Mouse (Mus musculus) stomach, embryonic 14.5 days (tissue): ENCODE results near the gene Snrpf. TPM values are rescaled to one million over a fixed set of nuclear protein-coding genes. Genes with fewer than 3 reads are reported as not detected.

Source experiments
- ATAC-seq: fragments of 200-750 bp; cut with Nextera tagmentation; 2 replicates; pipeline ENCODE4 v1.8.0; 2017; ENCODE audit warnings: low read depth, moderate TSS enrichment; ENCODE audit not compliant: insufficient number of reproducible peaks, insufficient read depth, low FRiP score
- H3K27ac ChIP-seq: fragments of 300-500 bp; sonication (generic); 2 replicates; pipeline ENCODE4 v1.5.1; 2014; ENCODE audit warnings: mild to moderate bottlenecking, low read length, moderate library complexity, mixed read lengths
- H3K27me3 ChIP-seq: fragments of 300-500 bp; sonication (generic); 2 replicates; pipeline ENCODE4 v1.6.1; 2014; ENCODE audit warnings: low read length, control low read depth, mixed read lengths; ENCODE audit not compliant: control insufficient read depth, insufficient read depth
- H3K36me3 ChIP-seq: fragments of 300-500 bp; sonication (generic); 2 replicates; pipeline ENCODE4 v1.6.1; 2014; ENCODE audit warnings: mild to moderate bottlenecking, control low read depth, low read length, moderate library complexity, mixed read lengths; ENCODE audit not compliant: control insufficient read depth, insufficient read depth
- H3K4me1 ChIP-seq: fragments of 300-500 bp; sonication (generic); 2 replicates; pipeline ENCODE4 v1.6.1; 2014; ENCODE audit warnings: low read length, control low read depth, mixed read lengths; ENCODE audit not compliant: control insufficient read depth, insufficient read depth
- H3K4me2 ChIP-seq: fragments of 300-500 bp; sonication (generic); replicated peaks from 2 replicates; pipeline ENCODE4 v1.6.1; 2014; ENCODE audit warnings: low read depth, low read length, control low read depth
- H3K4me3 ChIP-seq: fragments of 300-500 bp; sonication (generic); 2 replicates; pipeline ENCODE4 v1.5.1; 2014; ENCODE audit warnings: low read depth, low read length, control low read depth
- H3K9ac ChIP-seq: fragments of 300-500 bp; sonication (generic); replicated peaks from 2 replicates; pipeline ENCODE4 v1.6.1; 2014; ENCODE audit warnings: low read depth, mild to moderate bottlenecking, control low read depth, low read length, moderate library complexity, mixed read lengths
- H3K9me3 ChIP-seq: fragments of 300-500 bp; sonication (generic); 2 replicates; pipeline ENCODE4 v1.6.1; 2016; ENCODE audit warnings: low read depth, low read length, control low read depth; ENCODE audit not compliant: control insufficient read depth
- WGBS: fragments of 180-500 bp; shearing (Covaris S2); extraction: QIAGEN DNeasy Blood & Tissue Kit; methylation state at CpG from one replicate; pipeline ENCODE4 v1.1.7; 2014; 5-methylcytosine and 5-hydroxymethylcytosine counted together
- polyA plus RNA-seq: library from polyadenylated mRNA; unstranded; fragments of >200 nt; fragmentation: Nextera tagmentation; extraction: Ambion mirVana; gene quantifications from 2 replicates; pipeline ENCODE4 v1.2.1, GENCODE M21; 2014

Gene Snrpf
- polyA plus RNA-seq, 1 experiment from 2014 or later = 146 TPM

DNA sequence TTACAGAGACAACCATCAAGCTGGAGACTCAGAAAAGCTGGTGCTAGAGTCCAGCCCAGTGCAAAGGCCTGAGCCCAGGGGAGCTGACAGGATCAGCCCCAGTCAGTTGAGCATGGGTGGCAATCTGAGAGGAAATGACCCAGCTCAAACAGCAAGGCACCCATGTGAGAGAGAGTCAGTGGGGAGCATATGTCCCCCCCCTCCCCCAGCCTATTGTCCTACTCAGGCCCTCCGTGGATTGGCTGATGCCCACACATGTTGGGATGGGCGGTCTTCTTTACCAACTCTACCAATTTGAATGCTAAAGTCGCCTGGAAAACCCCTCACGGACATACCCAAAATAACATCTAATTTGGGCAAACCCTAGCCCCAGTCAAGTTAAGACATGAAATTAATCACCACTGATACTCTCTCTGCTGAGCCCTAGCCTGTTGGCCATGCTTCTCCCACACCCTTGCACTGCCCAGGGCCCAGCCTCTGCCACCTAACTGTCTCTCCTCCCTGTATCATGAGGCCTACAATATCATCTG is 41.7 kb downstream of the Snrpf start:
- 88% methylated on average over 4 of the region's 4 CpGs for WGBS
- ATAC-seq = no peak

DNA sequence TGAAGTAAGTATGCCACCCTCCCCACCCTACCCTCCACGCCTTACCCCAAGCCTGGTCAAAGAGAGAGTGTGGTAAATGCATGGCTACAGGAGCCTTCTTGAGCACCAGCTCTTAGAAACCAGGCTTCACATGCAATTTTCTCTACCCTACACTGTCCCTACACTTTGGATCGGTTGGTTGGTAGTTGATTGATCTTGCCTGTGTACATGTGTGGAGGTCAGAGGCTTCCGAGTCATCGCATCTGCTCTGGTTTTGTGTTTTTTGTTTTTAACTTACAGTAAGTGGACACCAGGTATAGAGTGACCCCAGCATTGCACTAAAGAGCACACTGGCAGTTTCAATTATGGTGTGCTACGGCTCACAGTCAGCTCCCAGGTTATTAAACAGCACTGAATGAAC is 45.3 kb downstream of the Snrpf start:
- Histone ChIP-seq H3K27ac (no peak overlapping the region), H3K9me3 (no peaks in the 10 kb centered on the region), H3K4me2 (no peak overlapping the region), H3K4me1 (0 out of 2 replicates have a peak, but pooled peaks cover 4% of the 10 kb centered on the region), H3K4me3 (no peak overlapping the region), H3K36me3 (no peaks in the 10 kb centered on the region), H3K27me3 (no peaks in the 10 kb centered on the region), H3K9ac (no peak overlapping the region)
- WGBS = 64% methylated on average over 5 of the region's 5 CpGs
- ATAC-seq = no peak

More for the DNA sequence above, 41.7 kb downstream of the Snrpf start:
- no peak overlapping the region for H3K9ac ChIP-seq
- no peaks in the 10 kb centered on the region for H3K4me1 ChIP-seq
- no peak overlapping the region for H3K4me3 ChIP-seq
- no peaks in the 10 kb centered on the region for H3K9me3 ChIP-seq
- H3K4me2 ChIP-seq = no peak overlapping the region
- no peak overlapping the region for H3K27ac ChIP-seq
- H3K36me3 ChIP-seq = no peaks in the 10 kb centered on the region
- no peaks in the 10 kb centered on the region for H3K27me3 ChIP-seq

DNA sequence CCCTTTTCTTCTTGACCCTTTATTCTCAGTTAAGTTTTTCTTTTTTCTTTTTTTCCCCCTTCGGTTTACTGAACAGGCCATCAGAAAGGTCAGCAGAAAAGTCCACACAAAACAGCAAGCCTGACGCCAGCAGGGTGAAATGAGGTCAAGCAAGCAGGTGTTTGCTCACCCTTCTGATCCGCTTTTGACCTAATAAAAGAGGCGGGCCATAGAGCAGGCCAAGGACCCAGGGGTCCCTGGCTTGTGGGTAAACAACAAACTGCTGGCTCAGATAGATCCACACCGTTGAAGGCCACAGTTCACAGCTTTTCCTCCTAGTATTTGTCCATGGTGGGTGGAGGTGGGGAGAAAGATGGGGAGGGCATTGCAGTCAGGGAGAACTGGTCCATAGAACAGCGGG is 46.3 kb downstream of the Snrpf start:
- Histone ChIP-seq H3K4me3 (no peak overlapping the region), H3K9ac (no peak overlapping the region), H3K4me1 (0 out of 2 replicates have a peak, but pooled peaks cover 4% of the 10 kb centered on the region), H3K27ac (no peak overlapping the region), H3K36me3 (no peaks in the 10 kb centered on the region), H3K9me3 (no peaks in the 10 kb centered on the region), H3K27me3 (no peaks in the 10 kb centered on the region), H3K4me2 (no peak overlapping the region)
- ATAC-seq = no peak
- 41% methylated on average over 6 of the region's 6 CpGs for WGBS

DNA sequence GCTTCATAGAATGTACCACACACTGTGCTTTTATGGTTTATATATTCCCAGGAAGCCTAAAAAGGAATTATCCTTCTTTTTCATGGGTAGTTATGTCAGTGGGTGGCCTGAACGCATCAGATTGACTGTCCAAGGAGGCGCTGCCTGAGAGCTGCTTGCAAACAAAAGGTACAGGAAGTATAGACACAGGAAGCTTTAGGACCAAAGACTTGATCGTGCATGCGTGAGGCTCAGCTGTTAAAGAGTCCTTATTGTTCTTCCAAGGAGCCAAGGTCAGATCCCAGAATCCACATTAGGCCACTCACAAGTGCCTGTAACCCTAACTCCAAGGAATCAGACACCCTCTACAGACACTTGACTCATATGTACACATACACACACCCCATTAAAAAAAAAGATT is 47.1 kb downstream of the Snrpf start:
- no peak overlapping the region for H3K4me3 ChIP-seq
- no peak overlapping the region for H3K4me2 ChIP-seq
- no peaks in the 10 kb centered on the region for H3K36me3 ChIP-seq
- no peak for ATAC-seq
- H3K9me3 ChIP-seq = no peaks in the 10 kb centered on the region
- no peaks in the 10 kb centered on the region for H3K27me3 ChIP-seq
- 0 out of 2 replicates have a peak, but pooled peaks cover 4% of the 10 kb centered on the region for H3K4me1 ChIP-seq
- H3K27ac ChIP-seq = no peak overlapping the region
- WGBS = 42% methylated on average over 4 of the region's 4 CpGs
- H3K9ac ChIP-seq = no peak overlapping the region

DNA sequence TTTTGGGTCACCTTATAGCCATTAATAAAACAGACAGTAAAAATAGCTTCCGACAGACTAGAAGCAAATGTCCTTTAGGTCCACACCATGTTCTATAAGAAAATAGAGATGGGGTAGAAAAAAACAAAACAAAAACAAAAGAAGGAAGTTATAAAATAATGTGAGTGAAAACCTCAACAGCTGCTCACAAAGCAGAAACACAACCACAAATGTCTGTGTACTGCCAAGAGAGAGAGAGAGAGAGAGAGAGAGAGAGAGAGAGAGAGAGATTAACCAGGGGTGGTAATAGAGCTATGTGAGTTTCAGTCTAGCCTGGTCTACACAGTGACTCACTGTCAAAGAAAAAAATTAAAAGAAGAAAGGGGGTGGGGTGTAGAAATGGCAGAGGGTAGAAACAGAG is 47.9 kb downstream of the Snrpf start:
- WGBS = 62% methylated on average over 1 of the region's 1 CpGs
- no peaks in the 10 kb centered on the region for H3K36me3 ChIP-seq
- no peaks in the 10 kb centered on the region for H3K27me3 ChIP-seq
- H3K27ac ChIP-seq = no peak overlapping the region
- no peak overlapping the region for H3K4me3 ChIP-seq
- no peak overlapping the region for H3K9ac ChIP-seq
- ATAC-seq = no peak
- no peak overlapping the region for H3K4me2 ChIP-seq
- H3K9me3 ChIP-seq = no peaks in the 10 kb centered on the region
- 0 out of 2 replicates have a peak, but pooled peaks cover 4% of the 10 kb centered on the region for H3K4me1 ChIP-seq

DNA sequence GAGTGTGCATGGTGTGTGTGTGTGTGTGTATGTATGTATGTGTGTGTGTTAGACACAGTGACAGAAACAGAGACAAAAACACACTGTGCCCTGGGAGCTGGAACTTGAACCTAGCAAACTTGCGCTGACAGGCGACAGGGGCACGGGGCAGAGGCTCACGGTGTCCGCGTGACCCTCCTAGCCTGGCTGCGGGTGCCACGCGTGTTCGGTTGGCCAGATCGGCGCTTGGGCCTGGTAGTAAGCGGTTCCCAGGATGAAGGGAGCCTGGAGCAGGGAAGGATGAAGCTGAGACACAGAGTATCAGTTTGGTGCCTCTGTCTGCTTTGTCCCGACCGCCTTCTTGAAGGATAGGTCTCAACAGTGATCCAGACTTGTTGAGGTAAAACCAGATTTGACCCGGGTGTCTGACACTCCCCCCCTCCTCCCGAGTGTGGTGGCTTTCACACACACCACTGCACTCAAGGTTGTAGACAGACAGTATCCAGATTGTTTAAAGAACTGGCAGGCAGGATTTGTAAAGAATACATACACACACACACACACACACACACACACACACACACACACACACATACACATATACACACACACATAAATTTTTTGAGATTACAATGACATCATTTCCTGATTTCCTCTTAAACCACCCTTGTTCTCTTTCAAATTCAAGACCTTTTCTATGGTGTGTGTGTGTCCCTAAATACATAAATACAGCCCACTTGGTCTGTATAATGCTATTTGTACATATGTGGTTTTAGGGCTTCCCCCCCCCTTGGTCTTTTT is 48.9 kb downstream of the Snrpf start, which contains the start of gene Ccdc38:
Gene Ccdc38, plus strand, starts transcription at position 202 of the 780 bp plus-strand sequence.
- ATAC-seq = no peak
- Histone ChIP-seq H3K9ac (peak within 1 kb of the TSS; percentile 3; the same call in 1 of the 2 replicates), H3K9me3 (no peaks in the 10 kb centered on the region), H3K4me2 (peak within 1 kb of the TSS; percentile 80), H3K4me3 (peak within 1 kb of the TSS; percentile 37), H3K27me3 (no peaks in the 10 kb centered on the region), H3K27ac (no peak within 1 kb of the TSS), H3K36me3 (no peaks in the 10 kb centered on the region), H3K4me1 (0 out of 2 replicates have a peak, but pooled peaks cover 4% of the 10 kb centered on the region)
- 63% methylated on average over 17 of the region's 17 CpGs for WGBS

DNA sequence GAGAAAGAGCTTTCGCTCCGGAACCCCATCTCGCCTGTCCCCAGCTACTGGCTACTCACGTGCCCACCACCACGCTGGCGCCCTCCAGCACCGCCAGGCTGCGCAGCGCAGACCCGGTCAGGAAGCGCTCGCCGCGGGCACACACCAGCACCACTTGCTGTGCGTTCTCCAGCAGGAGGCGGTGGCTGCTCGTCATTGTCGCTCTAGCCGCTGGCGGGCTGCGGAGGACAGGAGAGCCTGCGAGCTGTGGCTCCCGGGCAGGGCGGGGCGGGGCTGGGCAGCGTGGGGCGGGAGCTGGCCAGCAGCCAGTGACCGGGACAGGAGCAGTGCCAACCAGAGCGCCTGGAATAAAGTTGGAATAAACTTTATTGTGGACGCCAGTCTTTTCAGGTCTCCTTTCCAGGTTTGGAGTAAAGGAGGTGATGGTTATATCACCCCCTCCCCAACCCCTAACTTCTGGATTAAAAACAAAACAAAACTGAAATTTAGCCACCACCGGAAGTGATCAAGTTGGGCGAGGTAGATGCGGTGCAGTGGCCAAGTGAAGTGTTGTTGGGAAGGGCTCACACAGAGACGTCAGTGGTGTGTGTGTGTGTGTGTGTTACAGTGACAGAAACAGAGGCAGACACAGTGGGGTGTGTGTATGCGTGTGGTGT is 49.6 kb downstream of the Snrpf start, which contains the start of gene Amdhd1:
Gene Amdhd1, minus strand, starts transcription at position 259 of the 656 bp plus-strand sequence.
- no peaks in the 10 kb centered on the region for H3K27me3 ChIP-seq
- H3K27ac ChIP-seq = no peak within 1 kb of the TSS
- peak; percentile 87 for ATAC-seq
- peak within 1 kb of the TSS; percentile 37 for H3K4me3 ChIP-seq
- H3K4me1 ChIP-seq = 0 out of 2 replicates have a peak, but pooled peaks cover 4% of the 10 kb centered on the region
- H3K36me3 ChIP-seq = no peaks in the 10 kb centered on the region
- 3% methylated on average over 35 of the region's 35 CpGs for WGBS
- H3K9ac ChIP-seq = peak within 1 kb of the TSS; percentile 3; the same call in 1 of the 2 replicates
- no peaks in the 10 kb centered on the region for H3K9me3 ChIP-seq
- peak within 1 kb of the TSS; percentile 80 for H3K4me2 ChIP-seq

DNA sequence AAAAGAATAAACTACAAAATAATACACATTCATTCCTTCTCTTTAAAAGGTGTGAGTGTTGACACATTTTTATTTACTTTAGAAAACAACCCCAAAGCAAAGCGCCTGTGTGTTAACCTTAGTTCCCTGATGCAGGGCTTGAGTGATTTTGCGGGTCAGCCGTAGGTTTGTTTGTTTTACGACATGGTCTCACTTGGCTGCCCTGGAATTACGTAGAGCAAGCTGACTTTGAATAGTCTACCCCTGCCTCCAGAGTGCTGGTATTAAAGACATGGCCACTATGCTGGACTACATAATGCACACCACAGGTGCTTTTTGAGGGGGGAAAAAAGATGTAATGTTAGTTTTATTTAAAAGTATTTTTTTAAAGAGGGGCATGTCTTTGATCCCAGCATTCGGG is 50.7 kb downstream of the Snrpf start:
- H3K27ac ChIP-seq = no peak overlapping the region
- no peak overlapping the region for H3K4me3 ChIP-seq
- no peaks in the 10 kb centered on the region for H3K36me3 ChIP-seq
- H3K9me3 ChIP-seq = no peaks in the 10 kb centered on the region
- H3K4me2 ChIP-seq = no peak overlapping the region
- H3K9ac ChIP-seq = no peak overlapping the region
- no peaks in the 10 kb centered on the region for H3K27me3 ChIP-seq
- 50% methylated on average over 6 of the region's 6 CpGs for WGBS
- ATAC-seq = no peak
- H3K4me1 ChIP-seq = 0 out of 2 replicates have a peak, but pooled peaks cover 4% of the 10 kb centered on the region
